Mouse (Mus musculus): ENCODE results near the gene Kiss1r.
A peak's percentile ranks its signal among the peaks of the same experiment; 100 is the strongest.
"Not testable (repeated sequence)": the region's sequence is repeated elsewhere in the genome, so short reads cannot be mapped to it uniquely, and the experiment has no call there.

Kiss1r gene

GRCm38 (mm10) chr10:79916808-79917531 is at the start of gene Kiss1r:
Gene Kiss1r (plus strand): TSS chr10:79916971.
- peak; percentile 88 to 90 for DNase-seq (ENCODE audit: low spot score in 2 of 2)

GRCm38 (mm10) chr10:79871845-79872244 is 44.9 kb upstream of the Kiss1r start:
- peak in 1 of 2 experiments; percentile 63 for DNase-seq (ENCODE audit: low spot score in 2 of 2)

DNA sequence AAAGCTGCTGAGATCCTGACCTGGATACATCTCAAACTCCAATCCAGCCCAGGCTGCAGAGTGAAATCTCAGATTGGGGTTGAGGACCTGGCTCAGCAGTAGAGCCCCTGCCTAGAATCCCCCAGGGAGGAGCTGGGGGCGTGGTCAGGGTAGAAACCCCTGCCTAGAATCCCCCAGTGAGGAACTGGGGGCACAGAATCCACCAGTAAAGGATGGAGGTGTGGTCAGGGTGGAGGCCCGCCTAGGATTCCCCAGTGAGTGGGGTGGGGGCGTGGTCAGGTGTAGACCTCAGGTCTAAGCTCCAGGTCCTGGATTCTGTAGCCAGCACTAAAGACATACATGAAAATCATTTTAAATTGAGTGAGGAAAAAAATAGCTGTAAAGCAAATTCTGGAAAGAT is 43.9 kb upstream of the Kiss1r start:
- DNase-seq (ENCODE audit: low spot score in 2 of 2): peak in 1 of 2 experiments; percentile 47

- DNase-seq (ENCODE audit: low spot score in 2 of 2): peak in 1 of 2 experiments; percentile 44
These were observed 43.5 kb upstream of the Kiss1r start for GRCm38 (mm10) chr10:79873313-79873712.

DNA sequence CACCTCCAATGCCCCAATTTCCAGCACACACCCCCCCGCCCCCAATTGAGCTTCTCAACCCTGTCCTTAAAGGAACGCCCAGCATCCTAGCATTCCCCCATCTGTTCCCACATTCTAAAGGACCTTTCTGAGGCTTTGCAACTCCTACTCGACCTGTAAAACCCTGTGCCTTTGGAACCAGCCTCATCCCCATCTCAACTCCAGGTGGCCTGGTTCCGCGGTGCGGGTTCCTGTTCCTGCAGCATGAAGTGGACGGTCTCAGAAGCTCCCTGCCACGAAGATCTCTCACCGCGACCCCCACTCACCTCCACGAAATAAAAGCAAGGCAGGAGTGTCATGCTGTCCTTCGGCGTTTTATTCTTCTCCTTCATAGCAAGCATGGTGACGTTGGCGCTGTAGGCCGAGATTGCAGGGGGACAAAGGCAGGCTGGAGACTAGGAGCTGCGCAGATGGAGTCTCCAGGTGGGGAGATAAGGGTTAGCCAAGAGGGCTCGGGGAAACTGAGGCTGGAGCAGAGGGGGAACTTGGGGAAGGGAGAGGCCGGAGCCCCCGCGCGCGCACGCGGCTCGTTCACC is 43.0 kb upstream of the Kiss1r start:
- no peak for DNase-seq (ENCODE audit: low spot score in 2 of 2)

GRCm38 (mm10) chr10:79874290-79874862 is 42.4 kb upstream of the Kiss1r start, which contains the start of the genes Prtn3 and Plppr3:
Gene Prtn3 (plus strand): TSS chr10:79874476.
Gene Plppr3 (minus strand): TSS chr10:79874634.
- DNase-seq (ENCODE audit: low spot score in 2 of 2): peak; percentile 76

- DNase-seq (ENCODE audit: low spot score in 2 of 2): peak in 1 of 2 experiments; percentile 36
These were observed 39.6 kb upstream of the Kiss1r start for GRCm38 (mm10) chr10:79877174-79877573.

DNA sequence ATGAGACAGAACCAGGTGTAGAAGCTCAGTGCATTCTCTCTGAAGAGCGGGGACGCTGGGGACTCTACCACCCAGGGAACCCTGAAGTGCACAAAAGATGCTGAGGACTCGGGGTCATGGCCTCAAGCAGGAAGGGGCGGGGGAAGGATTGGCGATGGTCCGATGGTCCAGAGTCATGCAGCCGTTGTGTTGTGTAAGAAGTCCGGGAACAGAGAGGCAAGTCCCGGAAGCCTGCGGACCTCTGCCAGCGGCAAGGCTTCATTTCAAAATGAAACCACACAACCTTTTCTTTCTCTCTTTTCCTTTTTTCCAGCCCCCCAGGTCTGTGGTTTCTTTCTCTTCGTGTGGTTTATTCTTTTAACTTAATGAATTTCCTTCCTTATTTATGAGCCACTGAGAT is 39.0 kb upstream of the Kiss1r start:
- no peak for DNase-seq (ENCODE audit: low spot score in 2 of 2)

DNA sequence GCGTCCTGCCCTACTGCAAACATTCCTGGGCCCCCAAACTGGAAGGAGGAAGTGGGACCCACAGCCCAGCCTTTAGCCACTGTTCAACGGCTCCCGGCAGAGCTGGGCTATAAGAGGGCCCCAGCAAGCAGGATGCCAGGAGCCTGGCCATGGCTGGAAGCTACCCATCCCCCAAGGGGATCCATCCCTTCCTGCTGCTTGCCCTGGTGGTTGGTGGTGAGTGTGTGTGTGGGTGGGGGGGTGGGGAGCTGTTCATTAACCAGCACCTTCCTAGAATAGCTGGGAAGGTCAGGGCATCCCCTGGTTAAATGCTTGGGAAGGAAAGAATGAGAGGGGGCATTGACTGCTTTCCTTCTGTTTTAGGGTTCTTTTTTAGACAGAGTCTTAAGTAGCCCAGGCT is 37.2 kb upstream of the Kiss1r start:
- DNase-seq (ENCODE audit: low spot score in 2 of 2): no peak

- DNase-seq (ENCODE audit: low spot score in 2 of 2): peak in 1 of 2 experiments; percentile 42
These were observed 36.0 kb upstream of the Kiss1r start for GRCm38 (mm10) chr10:79880721-79881120.

GRCm38 (mm10) chr10:79881981-79882380 is 34.8 kb upstream of the Kiss1r start:
- no peak for DNase-seq (ENCODE audit: low spot score in 2 of 2)

DNA sequence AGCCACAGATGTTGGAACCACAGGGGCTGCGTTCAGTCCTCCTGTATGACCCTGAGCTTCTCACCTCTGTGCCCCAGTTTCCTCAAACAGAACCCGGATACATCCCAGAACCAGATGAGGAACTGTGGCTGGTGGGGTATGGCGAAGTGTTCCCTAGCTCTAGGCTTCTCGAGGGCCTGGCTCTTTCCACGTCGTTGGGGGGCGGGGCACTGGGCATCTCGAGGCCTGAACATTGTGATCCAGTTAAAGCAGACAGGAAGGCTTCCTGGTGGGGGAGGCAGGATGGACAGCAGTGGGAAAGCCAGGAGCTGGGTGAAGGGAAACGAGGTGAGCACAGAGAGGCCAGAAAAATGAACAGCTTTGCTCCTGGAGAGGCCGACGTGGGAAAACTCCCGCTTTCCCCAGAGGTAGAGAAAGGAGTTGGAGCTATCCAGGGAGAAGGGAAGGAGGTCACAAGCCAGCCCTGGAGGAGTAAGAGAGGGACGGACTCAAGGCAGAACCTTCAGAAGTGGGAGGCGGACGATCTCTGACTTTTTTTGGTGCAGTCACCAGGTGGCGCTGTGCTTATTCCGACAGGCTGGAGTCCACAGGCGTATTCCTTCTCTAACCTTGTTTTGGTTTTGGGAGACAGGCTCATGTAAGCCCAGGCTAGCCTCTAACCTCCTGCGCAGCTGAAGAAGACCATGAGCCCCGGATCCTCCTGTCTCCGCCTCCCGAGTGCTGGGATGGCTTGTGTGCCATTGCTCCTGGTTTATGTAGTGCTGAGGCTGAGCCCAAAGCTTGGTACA is 33.3 kb upstream of the Kiss1r start:
- peak in 1 of 2 experiments; percentile 82 for DNase-seq (ENCODE audit: low spot score in 2 of 2)

- DNase-seq (ENCODE audit: low spot score in 2 of 2): no peak
These were observed 32.3 kb upstream of the Kiss1r start for GRCm38 (mm10) chr10:79884446-79884845.

GRCm38 (mm10) chr10:79884938-79885337 is 31.8 kb upstream of the Kiss1r start:
- not testable (repeated sequence) for DNase-seq (ENCODE audit: low spot score in 2 of 2)

DNA sequence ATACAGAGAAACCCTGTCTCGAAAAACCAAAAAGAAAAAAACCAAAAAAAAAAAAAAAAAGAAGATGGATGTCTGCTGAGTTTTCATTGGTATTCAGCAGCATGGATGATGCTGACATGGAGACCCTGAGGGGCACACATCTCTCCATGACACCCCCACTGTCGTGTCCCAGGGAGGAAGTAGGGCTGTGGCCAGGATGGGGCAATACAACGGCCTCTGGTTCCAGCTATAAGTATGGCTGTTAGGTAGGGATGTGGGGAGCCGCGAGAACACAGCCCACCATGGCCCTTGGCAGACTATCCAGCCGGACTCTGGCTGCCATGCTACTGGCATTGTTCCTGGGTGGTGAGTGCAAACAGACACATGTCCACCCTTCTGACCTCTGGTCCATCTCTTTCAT is 30.7 kb upstream of the Kiss1r start, which contains the start of gene Elane:
Elane (plus strand) TSS at position 194 of the 400 bp plus-strand sequence.
- no peak for DNase-seq (ENCODE audit: low spot score in 2 of 2)

DNA sequence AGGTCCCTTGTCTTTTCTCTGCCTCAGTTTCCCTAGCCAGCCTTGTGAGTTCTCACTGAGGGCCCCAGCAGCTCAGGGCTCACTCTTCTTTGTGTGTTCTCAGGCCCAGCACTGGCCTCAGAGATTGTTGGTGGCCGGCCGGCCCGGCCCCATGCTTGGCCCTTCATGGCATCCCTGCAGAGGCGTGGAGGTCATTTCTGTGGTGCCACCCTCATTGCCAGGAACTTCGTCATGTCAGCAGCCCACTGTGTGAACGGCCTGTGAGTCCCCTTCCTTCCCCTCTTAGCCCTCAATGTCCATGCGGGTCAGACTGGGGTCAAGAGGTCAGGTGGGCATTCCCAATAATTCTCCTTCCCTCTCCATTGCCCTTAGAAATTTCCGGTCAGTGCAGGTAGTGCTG is 30.2 kb upstream of the Kiss1r start:
- no peak for DNase-seq (ENCODE audit: low spot score in 2 of 2)

DNA sequence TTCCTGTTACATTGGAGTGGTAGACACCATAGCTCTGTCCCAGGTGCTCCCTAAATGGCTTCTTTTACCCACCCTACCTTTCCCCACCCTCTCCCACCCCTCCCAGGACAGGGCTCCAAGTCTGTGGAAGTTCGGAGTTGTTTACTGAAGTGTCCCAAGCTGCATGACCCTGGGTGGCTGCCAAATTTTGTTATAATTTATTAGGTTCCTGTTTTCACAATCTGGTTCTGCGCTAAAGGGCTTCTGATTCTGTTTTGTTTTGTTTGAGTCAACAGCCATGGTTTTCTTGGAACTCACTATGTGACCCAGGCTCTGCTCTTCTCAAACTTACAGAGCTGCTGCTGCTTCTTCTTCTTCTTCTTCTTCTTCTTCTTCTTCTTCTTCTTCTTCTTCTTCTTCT is 27.4 kb upstream of the Kiss1r start:
- no peak for DNase-seq (ENCODE audit: low spot score in 2 of 2)

- no peak for DNase-seq (ENCODE audit: low spot score in 2 of 2)
These were observed 26.1 kb upstream of the Kiss1r start, which contains the start of gene Cfd for GRCm38 (mm10) chr10:79890670-79891069. Gene Cfd (plus strand): TSS chr10:79890853.

GRCm38 (mm10) chr10:79892451-79893118 is 24.2 kb upstream of the Kiss1r start:
- DNase-seq (ENCODE audit: low spot score in 2 of 2): peak in 1 of 2 experiments; percentile 81

DNA sequence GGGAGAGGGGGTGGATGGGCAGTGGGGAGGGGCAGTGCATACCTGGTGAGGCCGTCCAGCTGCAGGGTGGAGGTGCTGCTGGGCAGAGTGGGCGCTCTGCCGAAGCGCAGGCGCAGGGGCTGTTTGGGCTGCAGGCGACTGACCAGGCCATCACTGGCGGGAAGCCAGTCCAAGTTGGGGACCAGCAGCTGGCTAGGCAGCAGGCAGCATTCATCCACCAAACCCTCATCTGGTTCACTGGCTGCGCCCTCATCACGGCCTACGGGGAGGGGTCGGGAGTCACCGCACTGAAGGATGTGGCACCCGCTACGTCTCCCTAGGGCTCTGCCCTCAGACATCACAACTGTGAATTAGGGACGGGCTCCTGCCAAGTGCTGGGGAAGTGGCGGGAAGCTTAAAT is 20.5 kb upstream of the Kiss1r start:
- no peak for DNase-seq (ENCODE audit: low spot score in 2 of 2)

- DNase-seq (ENCODE audit: low spot score in 2 of 2): no peak
These were observed 20.0 kb upstream of the Kiss1r start for GRCm38 (mm10) chr10:79896814-79897213.

Data from right cerebral cortex, postnatal 10 days (tissue).